Mouse (Mus musculus) hindbrain, embryonic 13.5 days (tissue): ENCODE results near the gene Frmd5. TPM values are rescaled to one million over a fixed set of nuclear protein-coding genes. Genes with fewer than 3 reads are reported as not detected.

Experiments
- polyA plus RNA-seq: library from polyadenylated mRNA; unstranded; fragments of >200 nt; fragmentation: Nextera tagmentation; extraction: Ambion mirVana; gene quantifications from 2 replicates; pipeline ENCODE4 v1.2.1, GENCODE M21; 2015

Frmd5 gene
- polyA plus RNA-seq, 1 experiment from 2014 or later = 33.0 TPM

Other genes with a start within 250 kb of the Frmd5 start
- gene Casc4, start 59.9 kb upstream of the Frmd5 start, polyA plus RNA-seq = 33.6 and 34.6 TPM in 2 replicates
- gene Ctdspl2, start 148.9 kb upstream of the Frmd5 start, polyA plus RNA-seq = 40.5 and 42.8 TPM in 2 replicates
- 0.47 and 0.66 TPM in 2 replicates for gene Mageb3, start 149.0 kb upstream of the Frmd5 start, polyA plus RNA-seq
- 10.9 and 11.5 TPM in 2 replicates for gene Eif3j1, start 221.5 kb upstream of the Frmd5 start, polyA plus RNA-seq